Mouse (Mus musculus): ENCODE results near the gene Plcb1. TPM values are rescaled to one million over a fixed set of nuclear protein-coding genes. Genes with fewer than 3 reads are reported as not detected.
A peak's percentile ranks its signal among the peaks of the same experiment; 100 is the strongest.

Plcb1 gene
- polyA plus RNA-seq, 1 experiment from 2014 or later = 5.2 TPM

DNA sequence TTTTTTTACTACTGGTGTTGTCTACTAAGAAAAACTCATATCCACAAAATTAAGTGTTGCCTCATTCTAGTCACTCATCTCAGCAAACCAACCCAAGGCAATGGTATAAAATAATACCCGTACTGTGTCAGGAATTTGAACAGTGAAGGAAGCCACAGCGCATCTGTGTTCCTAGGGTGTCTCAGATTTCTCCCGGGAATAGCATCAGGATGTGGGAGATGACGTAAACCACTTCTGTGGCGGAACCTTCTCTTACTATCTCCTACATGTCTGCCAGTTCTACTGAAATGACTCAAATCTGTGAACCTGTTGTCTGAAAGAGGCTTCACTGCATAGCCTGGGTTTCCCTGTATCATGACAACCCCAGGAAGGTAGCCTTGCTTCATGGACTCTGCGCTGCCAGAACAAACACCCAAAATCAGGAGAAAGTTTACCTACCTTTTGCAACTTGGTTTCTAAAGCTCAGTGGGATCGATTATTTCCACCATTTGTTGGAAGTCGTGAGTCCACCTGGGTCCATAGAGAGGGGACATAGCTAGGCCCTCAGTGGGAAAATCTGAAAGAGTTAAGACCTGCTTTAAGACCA is 510.4 kb downstream of the Plcb1 start:
- Histone ChIP-seq H3K27ac (no peak overlapping the region), H3K36me3 (no peaks in the 10 kb centered on the region), H3K9me3 (replicated peaks) (no peaks in the 10 kb centered on the region), H3K9ac (no peak overlapping the region), H3K4me2 (no peak overlapping the region), H3K4me3 (no peak overlapping the region), H3K27me3 (no peaks in the 10 kb centered on the region), H3K4me1 (replicated peaks) (no peaks in the 10 kb centered on the region)
- 74% methylated on average over 8 of the region's 8 CpGs for WGBS
- ATAC-seq (replicated peaks; ENCODE audit: insufficient number of reproducible peaks, insufficient read depth, low FRiP score, low read depth) = no peak

DNA sequence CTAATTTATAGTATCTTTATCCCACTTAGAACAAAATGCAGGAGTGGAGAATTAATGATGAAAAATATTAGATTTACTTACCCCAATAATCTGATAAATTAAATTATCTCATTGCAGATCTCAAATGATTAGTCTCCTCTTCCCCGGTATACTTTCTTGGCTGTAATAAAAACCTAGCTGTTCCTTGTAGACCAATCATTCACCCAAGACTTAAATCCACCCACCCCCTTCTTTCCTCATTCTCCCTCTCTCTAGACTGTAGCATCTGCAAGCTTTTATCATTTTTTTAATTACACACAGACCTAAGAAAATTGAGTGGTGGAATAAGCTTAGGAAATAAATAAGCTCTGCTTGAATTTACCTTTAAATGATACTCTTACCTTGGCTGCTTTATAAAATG is 514.6 kb downstream of the Plcb1 start:
- Histone ChIP-seq H3K27ac (no peak overlapping the region), H3K4me2 (no peak overlapping the region), H3K4me1 (replicated peaks) (no peaks in the 10 kb centered on the region), H3K4me3 (no peak overlapping the region), H3K36me3 (no peaks in the 10 kb centered on the region), H3K27me3 (no peaks in the 10 kb centered on the region), H3K9ac (no peak overlapping the region), H3K9me3 (replicated peaks) (no peaks in the 10 kb centered on the region)
- no peak for ATAC-seq (replicated peaks; ENCODE audit: insufficient number of reproducible peaks, insufficient read depth, low FRiP score, low read depth)
- 93% methylated on average over 1 of the region's 1 CpGs for WGBS

DNA sequence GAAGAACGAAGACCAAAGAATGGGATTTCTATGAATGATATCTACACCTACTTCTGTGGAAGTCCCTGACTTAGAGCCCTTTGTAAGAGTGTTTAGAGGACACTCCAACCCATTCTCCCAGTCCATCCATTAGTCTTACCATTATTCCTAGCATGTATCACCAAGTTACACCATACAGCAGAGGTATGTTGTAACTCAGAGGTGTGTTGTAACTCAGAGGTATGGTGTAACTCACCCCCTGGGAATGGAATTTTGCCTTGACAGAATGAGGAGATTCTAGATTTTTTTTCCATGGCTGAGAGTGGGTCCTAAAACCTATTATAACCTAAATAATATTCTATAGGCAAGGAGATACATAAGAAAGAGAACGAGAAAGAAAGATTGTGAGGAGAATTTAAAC is 516.6 kb downstream of the Plcb1 start:
- Histone ChIP-seq H3K36me3 (no peaks in the 10 kb centered on the region), H3K9me3 (replicated peaks) (no peaks in the 10 kb centered on the region), H3K4me3 (no peak overlapping the region), H3K27me3 (no peaks in the 10 kb centered on the region), H3K27ac (no peak overlapping the region), H3K4me1 (replicated peaks) (no peaks in the 10 kb centered on the region), H3K4me2 (no peak overlapping the region), H3K9ac (no peak overlapping the region)
- ATAC-seq (replicated peaks; ENCODE audit: insufficient number of reproducible peaks, insufficient read depth, low FRiP score, low read depth) = no peak
- WGBS = 80% methylated on average over 2 of the region's 2 CpGs

DNA sequence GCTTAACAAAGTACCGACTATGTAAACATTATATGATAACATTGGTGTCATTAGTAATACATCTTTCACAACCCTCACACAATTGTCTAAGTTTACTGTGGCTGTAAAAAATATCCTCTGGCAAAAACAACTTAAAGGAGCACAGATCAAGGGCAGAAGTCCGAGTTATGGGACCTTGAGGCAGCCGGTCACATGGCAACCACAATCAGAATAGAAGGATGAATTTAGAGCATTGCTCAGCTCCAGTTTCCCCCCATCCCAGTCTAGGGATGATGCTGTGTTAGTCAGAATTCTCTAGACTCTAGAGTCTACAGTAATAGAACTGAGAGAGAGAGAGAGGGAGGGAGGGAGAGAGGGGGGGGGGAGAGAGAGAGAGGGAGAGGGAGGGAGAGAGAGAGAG is 519.3 kb downstream of the Plcb1 start:
- Histone ChIP-seq H3K9ac (no peak overlapping the region), H3K27me3 (no peaks in the 10 kb centered on the region), H3K4me1 (replicated peaks) (no peaks in the 10 kb centered on the region), H3K4me3 (no peak overlapping the region), H3K36me3 (no peaks in the 10 kb centered on the region), H3K27ac (no peak overlapping the region), H3K9me3 (replicated peaks) (no peaks in the 10 kb centered on the region), H3K4me2 (no peak overlapping the region)
- WGBS = 75% methylated on average over 3 of the region's 3 CpGs
- no peak for ATAC-seq (replicated peaks; ENCODE audit: insufficient number of reproducible peaks, insufficient read depth, low FRiP score, low read depth)

DNA sequence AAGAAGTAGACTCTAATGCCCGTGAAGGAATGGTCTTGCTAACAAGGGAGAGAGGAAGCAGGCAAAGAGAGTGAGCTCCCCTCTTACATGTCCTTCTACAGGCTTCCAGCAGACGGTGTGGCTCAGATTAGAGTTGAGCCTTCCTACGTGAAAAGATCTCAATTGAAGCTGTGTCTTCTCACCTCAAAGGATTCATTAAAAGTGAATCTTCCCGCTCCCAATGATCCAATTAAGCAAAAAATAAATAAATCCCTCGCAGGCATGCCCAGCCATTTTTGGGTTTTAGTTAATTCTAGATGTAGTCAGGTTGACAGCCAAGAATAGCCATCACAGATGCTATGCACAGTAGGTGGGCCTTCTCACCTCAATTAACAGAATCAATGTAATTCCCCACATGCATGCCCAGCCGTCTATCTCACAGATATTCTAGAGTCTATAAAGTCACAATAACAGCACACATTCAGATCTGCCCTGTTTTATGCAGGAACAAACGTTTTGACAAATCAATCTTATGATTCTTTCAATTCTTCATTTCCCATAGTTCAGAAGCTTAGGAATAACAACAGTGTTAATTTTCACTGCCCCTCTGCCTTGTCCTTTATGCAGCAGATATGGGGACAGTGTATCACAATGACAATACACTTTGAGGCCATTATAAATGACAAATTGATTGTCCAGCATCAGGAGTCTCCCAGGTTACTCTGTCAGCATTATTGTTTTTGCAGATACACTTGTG is 520.0 kb downstream of the Plcb1 start:
- no peaks in the 10 kb centered on the region for H3K27me3 ChIP-seq
- no peaks in the 10 kb centered on the region for H3K9me3 ChIP-seq (replicated peaks)
- ATAC-seq (replicated peaks; ENCODE audit: insufficient number of reproducible peaks, insufficient read depth, low FRiP score, low read depth) = no peak
- no peak overlapping the region for H3K4me3 ChIP-seq
- 64% methylated on average over 7 of the region's 7 CpGs for WGBS
- no peaks in the 10 kb centered on the region for H3K4me1 ChIP-seq (replicated peaks)
- no peaks in the 10 kb centered on the region for H3K36me3 ChIP-seq
- no peak overlapping the region for H3K27ac ChIP-seq
- no peak overlapping the region for H3K9ac ChIP-seq
- H3K4me2 ChIP-seq = no peak overlapping the region

DNA sequence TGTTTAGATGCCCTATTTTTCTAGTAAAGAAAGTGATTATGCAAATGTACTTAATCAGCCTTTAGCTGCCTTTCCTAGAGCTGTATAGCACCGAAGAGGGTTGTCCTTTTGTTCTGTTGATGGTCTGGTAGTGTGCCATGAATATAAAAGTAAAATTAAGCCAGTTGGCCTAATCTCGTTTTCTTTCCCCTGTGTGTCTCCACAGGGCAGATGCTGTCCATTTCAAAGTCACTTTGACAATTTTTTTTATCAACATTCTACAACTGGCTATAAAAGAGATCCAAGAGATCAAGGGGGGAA is 520.6 kb downstream of the Plcb1 start:
- Histone ChIP-seq H3K4me2 (no peak overlapping the region), H3K9me3 (replicated peaks) (no peaks in the 10 kb centered on the region), H3K27me3 (no peaks in the 10 kb centered on the region), H3K4me3 (no peak overlapping the region), H3K4me1 (replicated peaks) (no peaks in the 10 kb centered on the region), H3K9ac (no peak overlapping the region), H3K27ac (no peak overlapping the region), H3K36me3 (no peaks in the 10 kb centered on the region)
- WGBS = 62% methylated on average over 2 of the region's 2 CpGs
- no peak for ATAC-seq (replicated peaks; ENCODE audit: insufficient number of reproducible peaks, insufficient read depth, low FRiP score, low read depth)

DNA sequence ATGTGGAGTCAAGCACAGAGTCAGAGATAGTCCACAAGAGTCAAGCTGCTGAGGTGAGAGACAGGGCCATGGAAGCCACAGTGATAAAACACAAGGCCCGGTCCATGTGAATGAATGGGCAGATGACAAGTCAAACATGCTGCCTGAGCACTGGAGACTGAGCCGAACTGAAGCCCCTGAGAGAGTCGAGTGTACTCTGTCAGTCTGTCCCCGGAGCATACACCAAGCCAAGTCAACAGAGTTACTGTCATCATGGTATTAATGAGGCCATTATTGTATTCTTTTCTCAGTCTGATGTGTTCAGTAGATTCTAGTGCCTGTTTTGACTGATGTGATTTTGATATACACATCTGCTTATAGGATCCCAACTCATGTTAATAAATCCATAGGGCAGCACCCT is 521.9 kb downstream of the Plcb1 start:
- Histone ChIP-seq H3K4me1 (replicated peaks) (no peaks in the 10 kb centered on the region), H3K4me3 (no peak overlapping the region), H3K9ac (no peak overlapping the region), H3K9me3 (replicated peaks) (no peaks in the 10 kb centered on the region), H3K36me3 (no peaks in the 10 kb centered on the region), H3K4me2 (no peak overlapping the region), H3K27ac (no peak overlapping the region), H3K27me3 (no peaks in the 10 kb centered on the region)
- ATAC-seq (replicated peaks; ENCODE audit: insufficient number of reproducible peaks, insufficient read depth, low FRiP score, low read depth) = no peak
- WGBS = 66% methylated on average over 4 of the region's 4 CpGs

DNA sequence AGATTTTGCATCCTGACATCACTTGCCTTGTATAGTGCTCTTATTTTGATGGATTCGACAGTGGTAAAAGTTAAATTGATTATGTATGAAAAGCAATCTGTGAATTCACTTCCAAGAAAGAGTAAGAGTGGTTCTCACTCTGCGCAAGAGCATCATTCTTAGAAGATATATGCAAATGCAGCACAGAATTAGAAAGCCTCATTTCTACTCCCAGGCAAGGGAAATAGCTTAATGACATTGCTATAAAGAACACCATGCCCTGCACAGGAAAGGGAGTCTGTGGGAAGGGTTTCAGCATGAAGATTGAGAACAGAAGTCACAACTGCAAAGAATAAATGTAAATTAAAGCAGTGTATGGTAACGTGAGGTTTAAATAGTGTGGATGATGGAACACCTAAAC is 530.1 kb downstream of the Plcb1 start:
- Histone ChIP-seq H3K4me1 (replicated peaks) (no peaks in the 10 kb centered on the region; the same call in 1 of the 2 replicates), H3K27me3 (no peaks in the 10 kb centered on the region), H3K9ac (no peak overlapping the region), H3K27ac (no peak overlapping the region), H3K9me3 (replicated peaks) (no peaks in the 10 kb centered on the region), H3K4me3 (no peak overlapping the region), H3K4me2 (no peak overlapping the region), H3K36me3 (no peaks in the 10 kb centered on the region)
- no peak for ATAC-seq (replicated peaks; ENCODE audit: insufficient number of reproducible peaks, insufficient read depth, low FRiP score, low read depth)
- WGBS = 86% methylated on average over 3 of the region's 3 CpGs

DNA sequence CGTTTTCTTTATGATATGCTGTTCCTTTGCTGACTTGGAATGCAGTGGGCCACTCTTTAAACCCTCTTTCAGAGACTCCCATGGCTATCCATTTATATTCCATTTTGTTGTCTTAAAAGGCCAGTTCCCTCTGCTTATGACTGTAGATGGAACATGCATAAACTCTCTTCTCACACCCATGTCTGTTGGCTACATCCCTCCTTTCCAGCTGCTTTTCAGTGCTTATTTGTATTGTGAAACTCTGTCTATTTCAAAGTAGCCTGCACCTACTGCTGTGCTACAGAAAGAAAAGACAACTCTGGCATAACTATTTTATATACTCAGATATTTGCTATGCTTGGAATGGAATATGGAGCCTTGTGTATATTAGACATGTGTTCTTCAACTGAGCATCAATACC is 532.3 kb downstream of the Plcb1 start:
- Histone ChIP-seq H3K9ac (no peak overlapping the region), H3K36me3 (no peaks in the 10 kb centered on the region), H3K27me3 (no peaks in the 10 kb centered on the region), H3K27ac (no peak overlapping the region), H3K4me2 (no peak overlapping the region), H3K9me3 (replicated peaks) (no peaks in the 10 kb centered on the region), H3K4me1 (replicated peaks) (no peaks in the 10 kb centered on the region; the same call in 1 of the 2 replicates), H3K4me3 (no peak overlapping the region)
- ATAC-seq (replicated peaks; ENCODE audit: insufficient number of reproducible peaks, insufficient read depth, low FRiP score, low read depth) = no peak
- WGBS = 72% methylated on average over 1 of the region's 1 CpGs

DNA sequence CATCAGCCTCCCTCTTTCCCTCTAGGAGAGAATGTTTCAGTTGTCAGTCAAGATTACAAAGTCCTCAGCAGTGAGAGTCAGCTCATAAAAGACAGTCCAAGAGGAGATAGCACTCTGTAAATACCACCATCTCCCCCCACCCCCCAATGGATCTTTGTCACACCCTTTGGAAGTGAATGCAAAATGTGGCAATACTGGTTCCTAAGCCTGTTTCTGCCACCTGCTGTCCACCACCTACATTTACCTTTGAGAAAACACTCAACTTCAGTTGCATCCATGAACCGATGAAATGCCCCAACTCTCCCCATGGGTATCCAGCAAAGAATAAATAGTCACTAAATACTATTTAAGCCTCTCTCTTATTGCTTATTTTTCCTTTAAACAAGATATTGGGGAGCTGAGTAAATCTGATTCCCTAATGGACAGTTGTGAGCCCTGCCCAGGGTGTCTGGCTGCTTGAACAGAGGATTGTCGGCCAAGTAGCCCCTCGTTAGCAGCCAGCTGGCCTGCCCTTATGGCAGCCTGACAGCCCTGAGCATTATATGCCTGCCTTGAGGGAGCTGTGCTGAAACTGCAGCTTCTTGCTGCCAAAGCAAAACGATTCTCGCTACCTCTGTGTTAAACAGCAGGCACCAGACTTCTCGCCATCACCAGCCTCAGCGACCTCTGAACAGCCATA is 537.5 kb downstream of the Plcb1 start:
- whole genome bisulfite sequencing = 83% methylated on average over 7 of the region's 7 CpGs
- no peak overlapping the region for H3K27ac ChIP-seq
- H3K9me3 ChIP-seq (replicated peaks) = no peaks in the 10 kb centered on the region
- no peaks in the 10 kb centered on the region for H3K36me3 ChIP-seq
- no peaks in the 10 kb centered on the region for H3K27me3 ChIP-seq
- no peak for ATAC-seq (replicated peaks; ENCODE audit: insufficient number of reproducible peaks, insufficient read depth, low FRiP score, low read depth)
- H3K4me3 ChIP-seq = no peak overlapping the region
- peak overlapping the region; percentile 25; the same call in 1 of the 2 replicates for H3K4me2 ChIP-seq
- no peaks in the 10 kb centered on the region for H3K4me1 ChIP-seq (replicated peaks)
- H3K9ac ChIP-seq = no peak overlapping the region

DNA sequence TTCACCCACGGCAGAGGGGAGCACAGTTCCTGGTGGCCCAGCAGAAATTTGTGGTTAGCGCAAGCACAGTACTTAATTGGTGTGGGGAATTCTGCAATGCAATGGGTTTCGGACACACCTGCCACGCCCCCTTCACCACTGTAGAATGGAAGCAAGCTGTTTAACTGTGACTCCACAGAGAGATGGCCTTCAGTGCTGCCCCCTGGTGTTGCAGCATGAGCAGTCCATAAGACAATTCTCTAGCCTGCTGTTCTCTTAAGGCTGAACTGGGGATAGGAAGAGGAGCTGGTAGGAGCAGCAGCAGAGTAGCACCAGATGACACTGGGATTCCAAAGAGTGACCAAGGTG is 538.1 kb downstream of the Plcb1 start:
- Histone ChIP-seq H3K36me3 (no peaks in the 10 kb centered on the region), H3K27me3 (no peaks in the 10 kb centered on the region), H3K9ac (no peak overlapping the region), H3K27ac (no peak overlapping the region), H3K4me3 (no peak overlapping the region), H3K4me2 (peak overlapping the region; percentile 25; the same call in 1 of the 2 replicates), H3K9me3 (replicated peaks) (no peaks in the 10 kb centered on the region), H3K4me1 (replicated peaks) (no peaks in the 10 kb centered on the region)
- 55% methylated on average over 4 of the region's 4 CpGs for WGBS
- ATAC-seq (replicated peaks; ENCODE audit: insufficient number of reproducible peaks, insufficient read depth, low FRiP score, low read depth) = 0 out of 2 replicates have a peak, but pooled peaks have one; percentile 35

DNA sequence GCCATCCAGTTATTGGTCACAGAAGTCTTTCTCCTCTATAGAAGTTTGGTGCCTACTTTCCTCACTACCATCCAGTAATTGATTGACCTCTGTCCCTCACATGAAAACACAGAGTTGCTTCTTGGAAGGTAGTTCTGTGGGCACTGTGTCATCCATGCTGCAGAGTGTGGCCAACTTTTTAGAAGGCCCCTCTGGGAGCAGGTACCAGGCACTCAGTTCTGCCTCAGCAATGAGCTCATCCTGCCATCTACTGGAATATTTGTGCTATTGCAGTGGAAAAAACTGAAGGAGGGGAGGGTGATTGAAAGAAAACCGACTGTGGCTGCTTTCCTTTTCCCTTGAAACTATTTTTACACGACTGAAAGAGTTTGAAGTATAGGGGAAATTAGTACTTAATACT is 542.9 kb downstream of the Plcb1 start:
- H3K27ac ChIP-seq = no peak overlapping the region
- no peaks in the 10 kb centered on the region for H3K27me3 ChIP-seq
- 0% methylated on average over 2 of the region's 2 CpGs for WGBS
- 0 out of 2 replicates have a peak, but pooled peaks cover 4% of the 10 kb centered on the region for H3K4me1 ChIP-seq (replicated peaks)
- ATAC-seq (replicated peaks; ENCODE audit: insufficient number of reproducible peaks, insufficient read depth, low FRiP score, low read depth) = no peak
- no peak overlapping the region for H3K4me3 ChIP-seq
- H3K9me3 ChIP-seq (replicated peaks) = no peaks in the 10 kb centered on the region
- no peak overlapping the region for H3K4me2 ChIP-seq
- H3K9ac ChIP-seq = no peak overlapping the region
- no peaks in the 10 kb centered on the region for H3K36me3 ChIP-seq
